Mouse (Mus musculus) midbrain, embryonic 15.5 days (tissue): ENCODE measurements at regions not wholly inside any gene's neighbourhood (a gene's known extent, or its start where the extent isn't known, plus 50 kb on each side); places are given as distances from the start of the nearest gene placed in this dataset.

Experiments
- ATAC-seq: fragments of 200-750 bp; cut with Nextera tagmentation; replicated peaks from 2 replicates; pipeline ENCODE4 v1.8.0; 2017; ENCODE audit warnings: moderate TSS enrichment
- H3K27ac ChIP-seq: fragments of 300-500 bp; sonication (generic); 2 replicates; pipeline ENCODE4 v1.5.1; 2015; ENCODE audit warnings: mild to moderate bottlenecking, inconsistent platforms
- H3K27me3 ChIP-seq: fragments of 300-500 bp; sonication (generic); replicated peaks from 2 replicates; pipeline ENCODE4 v1.6.1; 2015; ENCODE audit warnings: inconsistent platforms
- H3K36me3 ChIP-seq: fragments of 300-500 bp; sonication (generic); replicated peaks from 2 replicates; pipeline ENCODE4 v1.6.1; 2015; ENCODE audit warnings: inconsistent platforms
- H3K4me1 ChIP-seq: fragments of 300-500 bp; sonication (generic); 2 replicates; pipeline ENCODE4 v1.6.1; 2015; ENCODE audit warnings: inconsistent platforms
- H3K4me2 ChIP-seq: fragments of 300-500 bp; sonication (generic); 2 replicates; pipeline ENCODE4 v1.6.1; 2015; ENCODE audit warnings: inconsistent platforms, mild to moderate bottlenecking, moderate library complexity
- H3K4me3 ChIP-seq: fragments of 300-500 bp; sonication (generic); 2 replicates; pipeline ENCODE4 v1.5.1; 2015; ENCODE audit warnings: mild to moderate bottlenecking, inconsistent platforms
- H3K9ac ChIP-seq: fragments of 300-500 bp; sonication (generic); 2 replicates; pipeline ENCODE4 v1.6.1; 2015; ENCODE audit warnings: mild to moderate bottlenecking, inconsistent platforms
- H3K9me3 ChIP-seq: fragments of 300-500 bp; sonication (generic); 2 replicates; pipeline ENCODE4 v1.6.1; 2016; ENCODE audit warnings: inconsistent platforms
- WGBS: fragments of 180-500 bp; shearing (Covaris S2); methylation state at CpG from one replicate; pipeline ENCODE4 v1.1.7; 2015; ENCODE audit warnings: mixed read lengths; 5-methylcytosine and 5-hydroxymethylcytosine counted together

DNA sequence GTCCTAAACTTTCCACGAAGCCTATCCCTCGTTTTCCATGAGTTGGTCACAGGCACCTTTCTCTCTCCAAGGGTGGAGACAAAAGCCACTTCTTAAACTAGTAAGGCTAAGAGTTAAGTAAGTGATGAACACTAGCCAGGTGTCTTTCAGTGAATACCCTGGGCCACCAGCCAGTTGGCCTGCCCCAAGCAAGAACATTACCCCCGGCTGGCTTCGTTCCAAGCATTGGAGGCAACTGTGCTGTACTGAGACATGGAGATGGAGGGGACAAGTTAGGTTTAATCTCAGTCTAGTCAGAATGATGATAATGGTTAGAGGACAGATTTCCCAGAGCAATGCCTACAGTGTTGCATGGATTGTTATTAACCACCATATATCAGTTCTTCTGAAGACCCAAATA is 350.6 kb downstream of the Actr3 start:
- WGBS: 84% methylated on average over 4 of the region's 4 CpGs
- Histone ChIP-seq H3K4me2 (no peak overlapping the region), H3K27me3 (no peaks in the 10 kb centered on the region), H3K36me3 (no peaks in the 10 kb centered on the region), H3K9me3 (peaks cover 3% of the 10 kb centered on the region; the same call in 1 of the 2 replicates), H3K4me3 (no peak overlapping the region), H3K9ac (no peak overlapping the region), H3K27ac (no peak overlapping the region), H3K4me1 (no peaks in the 10 kb centered on the region)
- no peak for ATAC-seq

DNA sequence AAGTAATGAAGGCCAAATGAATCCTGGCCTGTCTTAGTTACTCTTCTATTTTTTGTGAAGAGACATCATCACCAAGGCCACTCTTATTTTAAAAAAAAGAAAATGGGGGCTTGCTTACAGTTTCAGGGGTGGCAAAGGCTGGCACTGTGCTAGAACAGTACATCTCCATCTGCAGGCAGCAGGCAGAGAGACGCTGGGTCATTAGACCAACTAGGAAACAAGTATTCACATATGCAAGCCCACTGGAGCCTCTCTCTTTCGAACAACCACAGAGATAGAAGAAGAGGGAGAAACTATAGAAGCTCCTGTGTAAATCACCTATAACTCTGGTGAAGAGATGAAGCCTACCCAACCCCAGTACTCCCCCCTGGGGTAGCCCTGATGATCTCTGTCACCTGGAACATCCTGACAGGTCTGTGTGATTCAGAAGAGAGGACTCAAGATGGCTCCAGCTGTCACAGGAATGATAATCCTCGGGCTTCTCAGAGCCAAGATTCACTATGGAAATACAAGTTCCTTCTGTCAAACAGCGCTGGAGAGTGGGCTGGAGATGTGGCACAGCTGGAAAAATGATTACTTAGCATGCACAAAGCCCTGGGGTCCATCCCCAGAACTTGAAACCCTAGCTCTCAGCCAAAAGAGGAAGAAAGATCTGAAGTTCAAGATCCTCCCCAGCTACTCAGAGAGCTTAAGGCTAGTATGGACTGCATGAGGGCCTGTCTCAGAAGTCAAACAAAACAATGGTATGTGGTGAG is 395.8 kb downstream of the Actr3 start:
- no peak overlapping the region for H3K9ac ChIP-seq
- H3K27me3 ChIP-seq: no peaks in the 10 kb centered on the region
- ATAC-seq: 0 out of 2 replicates have a peak, but pooled peaks have one; percentile 27
- H3K4me2 ChIP-seq: no peak overlapping the region
- H3K27ac ChIP-seq: no peak overlapping the region
- H3K4me1 ChIP-seq: no peaks in the 10 kb centered on the region
- H3K36me3 ChIP-seq: no peaks in the 10 kb centered on the region
- H3K9me3 ChIP-seq: no peaks in the 10 kb centered on the region
- no peak overlapping the region for H3K4me3 ChIP-seq
- WGBS: 68% methylated on average over 4 of the region's 4 CpGs

DNA sequence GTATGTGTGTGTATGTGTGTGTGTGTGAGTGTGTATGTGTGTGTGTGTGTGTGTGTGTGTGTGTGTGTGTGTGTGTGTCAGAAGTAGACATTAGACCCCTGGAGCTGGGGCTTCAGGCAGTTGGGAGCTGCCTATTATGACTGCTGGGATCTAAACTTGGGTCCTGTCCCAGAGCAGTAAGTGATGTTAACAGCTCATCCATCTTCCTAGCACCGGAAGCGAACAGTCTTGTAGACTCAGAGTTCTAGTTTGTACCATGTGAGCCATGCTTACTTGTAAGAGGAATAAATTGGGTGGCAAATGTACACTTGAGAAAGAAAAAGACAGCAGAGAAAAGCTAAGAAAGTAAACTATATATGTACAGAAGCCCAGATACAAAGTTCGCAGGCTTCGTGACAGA is 422.2 kb downstream of the Actr3 start:
- Histone ChIP-seq H3K36me3 (no peaks in the 10 kb centered on the region), H3K9ac (no peak overlapping the region), H3K9me3 (no peaks in the 10 kb centered on the region), H3K27ac (no peak overlapping the region), H3K4me2 (no peak overlapping the region), H3K4me1 (no peaks in the 10 kb centered on the region), H3K27me3 (no peaks in the 10 kb centered on the region), H3K4me3 (no peak overlapping the region)
- WGBS: 96% methylated on average over 4 of the region's 4 CpGs
- no peak for ATAC-seq

DNA sequence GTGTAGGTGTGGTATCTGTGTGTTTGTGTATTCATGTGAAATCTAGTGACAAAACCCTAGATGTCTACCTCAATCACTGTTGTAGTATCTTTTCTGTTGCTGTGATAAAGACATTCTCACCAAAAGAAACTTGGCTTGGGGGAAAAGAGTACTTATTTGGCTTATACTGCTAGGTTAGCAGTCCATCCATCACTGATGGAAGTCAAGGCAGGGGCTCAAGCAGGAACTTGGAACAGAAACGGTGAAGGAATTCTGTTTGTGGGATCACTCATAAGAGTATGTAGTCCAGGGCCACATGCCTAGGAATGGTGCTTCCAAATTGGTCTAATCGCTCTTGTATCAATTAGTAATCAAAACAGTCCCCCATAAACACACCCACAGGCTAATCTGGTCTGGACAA is 423.6 kb downstream of the Actr3 start:
- no peak overlapping the region for H3K4me3 ChIP-seq
- H3K4me2 ChIP-seq: no peak overlapping the region
- no peak overlapping the region for H3K27ac ChIP-seq
- no peaks in the 10 kb centered on the region for H3K9me3 ChIP-seq
- H3K4me1 ChIP-seq: no peaks in the 10 kb centered on the region
- no peaks in the 10 kb centered on the region for H3K36me3 ChIP-seq
- 82% methylated on average over 2 of the region's 2 CpGs for WGBS
- H3K27me3 ChIP-seq: no peaks in the 10 kb centered on the region
- ATAC-seq: no peak
- H3K9ac ChIP-seq: no peak overlapping the region

DNA sequence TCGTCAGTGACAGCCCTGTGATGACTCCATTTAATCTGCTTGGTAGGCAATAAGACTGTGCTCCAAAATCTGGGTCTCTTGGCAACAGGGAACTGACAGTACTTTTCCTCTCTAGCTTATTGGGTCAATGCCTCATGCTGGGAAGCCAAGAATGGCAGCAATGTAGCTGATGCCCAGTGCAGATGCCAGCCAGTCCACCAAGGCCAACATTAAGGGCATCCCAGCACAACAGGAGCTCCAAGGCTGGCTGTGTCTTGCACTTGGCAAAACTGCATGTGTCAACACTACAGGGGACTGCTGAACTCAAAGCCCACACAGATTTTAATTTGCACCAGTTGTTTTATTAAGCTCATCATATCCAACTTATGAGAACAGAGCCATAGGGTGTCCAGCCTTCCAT is 437.9 kb downstream of the Actr3 start:
- Histone ChIP-seq H3K4me1 (no peaks in the 10 kb centered on the region), H3K9ac (no peak overlapping the region), H3K9me3 (no peaks in the 10 kb centered on the region), H3K27ac (no peak overlapping the region), H3K27me3 (no peaks in the 10 kb centered on the region), H3K4me2 (no peak overlapping the region), H3K4me3 (no peak overlapping the region), H3K36me3 (no peaks in the 10 kb centered on the region)
- ATAC-seq: no peak
- WGBS: 36% methylated on average over 1 of the region's 1 CpGs

DNA sequence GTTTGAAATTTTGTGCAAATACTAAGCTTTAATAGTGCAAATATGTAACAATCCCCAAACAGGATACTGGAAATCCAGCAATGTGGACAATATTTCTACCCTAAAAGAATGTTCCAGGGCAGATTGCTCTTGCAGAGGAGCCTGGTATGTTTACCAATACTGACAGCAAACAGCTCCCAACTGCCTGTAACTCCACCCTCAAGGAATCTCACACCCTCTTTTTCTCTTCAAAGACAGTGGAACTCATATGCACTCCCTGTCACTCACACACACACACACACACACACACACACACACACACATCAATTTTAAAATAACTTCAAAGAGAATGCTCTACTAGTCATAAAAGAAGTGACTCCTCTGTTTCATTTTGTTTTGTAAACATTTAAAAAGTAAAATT is 484.7 kb downstream of the Actr3 start:
- ATAC-seq: no peak
- no peaks in the 10 kb centered on the region for H3K36me3 ChIP-seq

DNA sequence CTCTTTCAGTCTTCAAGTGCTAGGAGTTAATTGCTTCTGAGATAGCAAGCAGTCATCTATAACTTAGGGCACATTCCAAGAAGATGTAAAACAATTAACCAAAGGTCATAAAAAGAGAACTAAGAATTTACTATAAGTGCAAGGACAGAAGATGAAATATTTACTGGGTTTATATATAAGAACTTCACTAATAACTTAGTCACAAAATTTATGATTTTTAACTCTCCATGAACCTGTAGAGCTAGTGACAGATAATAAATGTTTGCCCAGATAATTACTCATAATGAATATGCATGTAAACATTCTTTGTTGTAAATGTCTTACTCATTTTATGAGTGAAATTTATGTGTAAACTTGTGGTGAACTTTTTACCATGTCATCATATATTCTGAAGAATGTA is 531.2 kb downstream of the Actr3 start:
- H3K27ac ChIP-seq: no peak overlapping the region
- no peaks in the 10 kb centered on the region for H3K9me3 ChIP-seq
- H3K9ac ChIP-seq: no peak overlapping the region
- ATAC-seq: no peak
- H3K27me3 ChIP-seq: no peaks in the 10 kb centered on the region
- no peaks in the 10 kb centered on the region for H3K36me3 ChIP-seq
- no peak overlapping the region for H3K4me3 ChIP-seq
- no peak overlapping the region for H3K4me2 ChIP-seq
- no peaks in the 10 kb centered on the region for H3K4me1 ChIP-seq

More for the DNA sequence above, 484.7 kb downstream of the Actr3 start:
- Histone ChIP-seq H3K9ac (no peak overlapping the region), H3K27ac (no peak overlapping the region), H3K4me1 (no peaks in the 10 kb centered on the region), H3K4me2 (no peak overlapping the region), H3K4me3 (no peak overlapping the region), H3K27me3 (no peaks in the 10 kb centered on the region), H3K9me3 (no peaks in the 10 kb centered on the region)

DNA sequence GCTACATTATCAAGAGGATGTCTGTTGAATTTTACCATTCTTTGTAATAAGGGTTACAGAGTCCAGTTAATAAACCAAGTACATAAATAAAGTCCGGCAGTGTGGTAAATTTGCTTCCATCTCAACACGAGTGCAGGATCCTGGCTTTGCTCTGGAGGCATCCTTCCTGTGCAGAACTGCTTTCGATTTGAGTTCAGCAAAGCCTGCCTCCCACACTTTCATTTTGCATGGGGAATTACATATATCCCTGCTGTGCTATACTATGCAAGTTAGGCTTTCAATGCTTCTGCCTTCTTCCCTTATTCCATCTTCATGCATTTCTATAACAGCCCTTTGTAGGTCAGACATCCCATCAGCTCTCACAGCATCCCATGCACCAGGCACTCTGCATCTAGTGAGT is 564.4 kb downstream of the Actr3 start:
- Histone ChIP-seq H3K27me3 (no peaks in the 10 kb centered on the region), H3K9me3 (no peaks in the 10 kb centered on the region), H3K4me2 (no peak overlapping the region), H3K4me1 (no peaks in the 10 kb centered on the region), H3K27ac (no peak overlapping the region), H3K9ac (no peak overlapping the region), H3K4me3 (no peak overlapping the region), H3K36me3 (no peaks in the 10 kb centered on the region)
- 86% methylated on average over 3 of the region's 3 CpGs for WGBS
- no peak for ATAC-seq

DNA sequence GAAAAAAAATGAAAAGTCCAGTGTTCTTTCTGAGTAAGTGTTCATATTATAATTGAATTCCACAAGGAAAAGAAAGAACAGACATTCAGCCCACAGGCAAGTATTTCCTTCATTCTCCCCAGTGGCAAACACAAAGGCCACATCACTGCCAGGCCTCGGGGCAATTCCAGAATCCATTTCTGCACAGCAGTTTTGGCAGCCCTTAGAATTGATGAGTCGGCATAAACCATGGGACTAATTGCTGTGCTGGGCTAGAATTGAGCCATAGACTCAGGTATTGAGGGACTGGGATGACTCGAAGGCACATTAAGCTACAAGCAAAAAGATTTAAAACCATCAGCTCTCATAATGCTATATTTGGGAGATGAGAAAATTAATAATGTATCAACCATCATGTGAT is 569.3 kb downstream of the Actr3 start:
- no peaks in the 10 kb centered on the region for H3K36me3 ChIP-seq
- no peak overlapping the region for H3K4me2 ChIP-seq
- WGBS: 54% methylated on average over 3 of the region's 3 CpGs
- ATAC-seq: no peak; the same call in 1 of the 2 replicates
- no peak overlapping the region for H3K4me3 ChIP-seq
- no peaks in the 10 kb centered on the region for H3K9me3 ChIP-seq
- no peak overlapping the region for H3K27ac ChIP-seq
- H3K27me3 ChIP-seq: no peaks in the 10 kb centered on the region
- H3K4me1 ChIP-seq: no peaks in the 10 kb centered on the region
- no peak overlapping the region for H3K9ac ChIP-seq

DNA sequence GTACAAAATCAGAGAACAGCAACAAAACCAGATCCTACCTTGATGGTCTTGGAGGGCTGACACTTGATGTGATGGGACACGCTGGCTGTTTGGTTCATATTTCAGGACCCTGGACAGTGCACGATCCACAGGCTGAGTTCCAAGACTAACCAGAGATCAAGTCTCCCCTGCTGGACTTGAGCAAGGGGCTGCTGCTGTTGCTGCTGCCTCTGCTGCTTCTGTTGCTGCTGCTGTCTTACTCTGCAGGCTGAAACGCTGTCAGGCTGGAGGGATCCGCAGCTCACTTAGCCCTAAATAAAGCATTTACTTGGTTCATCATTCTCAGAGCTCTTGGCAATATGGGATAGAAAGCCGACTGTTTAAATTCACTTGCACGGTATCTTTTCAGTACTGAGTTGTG is 589.8 kb downstream of the Actr3 start:
- no peaks in the 10 kb centered on the region for H3K27me3 ChIP-seq
- H3K36me3 ChIP-seq: no peaks in the 10 kb centered on the region
- 58% methylated on average over 6 of the region's 6 CpGs for WGBS
- no peaks in the 10 kb centered on the region for H3K4me1 ChIP-seq
- ATAC-seq: no peak
- no peak overlapping the region for H3K4me3 ChIP-seq
- no peaks in the 10 kb centered on the region for H3K9me3 ChIP-seq
- no peak overlapping the region for H3K4me2 ChIP-seq
- H3K9ac ChIP-seq: no peak overlapping the region
- no peak overlapping the region for H3K27ac ChIP-seq

DNA sequence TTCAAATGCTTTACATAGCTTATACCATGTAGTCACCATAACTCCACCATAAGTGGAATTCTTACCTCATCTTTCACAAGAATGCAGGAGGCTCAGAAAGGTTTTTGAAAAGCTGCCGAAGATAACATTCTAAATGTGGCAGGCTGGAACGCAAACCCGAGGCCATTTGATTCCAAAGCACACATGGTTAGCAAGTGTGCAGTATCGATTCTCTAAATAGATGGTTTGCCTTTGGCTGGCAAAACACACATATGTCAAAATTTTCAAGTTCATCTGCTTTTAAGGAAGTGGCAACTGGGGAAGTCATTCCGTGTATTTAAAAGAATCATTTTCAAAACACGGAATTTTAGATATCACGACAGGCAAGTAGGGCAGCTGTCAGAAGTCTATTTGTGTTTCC is 609.8 kb downstream of the Actr3 start:
- WGBS: 92% methylated on average over 7 of the region's 7 CpGs
- no peak for ATAC-seq
- Histone ChIP-seq H3K4me2 (no peak overlapping the region), H3K4me3 (no peak overlapping the region), H3K36me3 (no peaks in the 10 kb centered on the region), H3K9me3 (no peaks in the 10 kb centered on the region), H3K27me3 (no peaks in the 10 kb centered on the region), H3K4me1 (no peaks in the 10 kb centered on the region), H3K9ac (no peak overlapping the region), H3K27ac (no peak overlapping the region)

DNA sequence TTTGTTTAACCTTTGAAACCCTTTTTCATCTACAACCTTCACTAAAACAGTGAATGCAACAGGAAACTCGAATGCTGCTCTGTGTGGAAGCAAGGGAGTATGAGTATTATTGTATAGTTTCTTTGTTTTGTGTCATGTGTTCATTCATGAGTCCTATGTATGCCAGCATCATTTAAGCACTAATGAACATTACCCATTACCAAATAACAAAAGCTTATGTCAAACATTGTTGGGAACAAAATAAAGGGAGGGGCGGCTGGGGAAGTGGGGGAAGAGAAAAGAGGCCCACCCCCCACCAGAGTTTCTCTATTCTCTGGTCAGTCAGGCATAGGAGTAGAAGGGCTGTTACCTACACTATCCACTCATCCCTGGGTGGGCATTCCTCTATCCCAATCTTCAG is 642.5 kb downstream of the Actr3 start:
- H3K4me1 ChIP-seq: no peaks in the 10 kb centered on the region
- H3K9me3 ChIP-seq: no peaks in the 10 kb centered on the region
- ATAC-seq: no peak
- H3K27me3 ChIP-seq: no peaks in the 10 kb centered on the region
- H3K9ac ChIP-seq: no peak overlapping the region
- H3K27ac ChIP-seq: no peak overlapping the region
- H3K4me2 ChIP-seq: no peak overlapping the region
- H3K36me3 ChIP-seq: no peaks in the 10 kb centered on the region
- H3K4me3 ChIP-seq: no peak overlapping the region
- WGBS: 66% methylated on average over 2 of the region's 2 CpGs

DNA sequence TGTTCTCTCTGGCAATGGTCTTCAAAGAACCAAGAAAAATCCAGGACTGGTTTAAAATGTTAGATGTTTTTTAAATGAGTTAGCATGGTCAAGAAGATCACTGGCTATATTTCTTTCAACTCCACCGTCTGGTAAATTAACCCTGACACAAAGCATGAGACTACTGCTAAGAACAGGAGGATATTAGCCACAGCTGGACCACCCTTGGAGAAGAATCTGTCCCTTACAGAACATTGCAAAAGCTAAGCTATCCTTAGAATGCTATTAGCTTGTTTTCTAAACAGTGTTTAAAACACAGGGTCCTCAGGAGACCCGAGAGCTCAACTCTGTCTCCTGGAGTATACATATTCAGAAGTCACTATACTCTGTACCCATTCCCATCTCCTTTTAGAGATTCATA is 644.9 kb downstream of the Actr3 start:
- no peak overlapping the region for H3K27ac ChIP-seq
- no peak overlapping the region for H3K4me2 ChIP-seq
- no peak overlapping the region for H3K9ac ChIP-seq
- no peak overlapping the region for H3K4me3 ChIP-seq
- no peaks in the 10 kb centered on the region for H3K4me1 ChIP-seq
- WGBS: 71% methylated on average over 2 of the region's 2 CpGs
- no peaks in the 10 kb centered on the region for H3K36me3 ChIP-seq
- no peak for ATAC-seq
- H3K27me3 ChIP-seq: no peaks in the 10 kb centered on the region
- H3K9me3 ChIP-seq: no peaks in the 10 kb centered on the region
